Mouse (Mus musculus): ENCODE results near the gene Adamts7. TPM values are rescaled to one million over a fixed set of nuclear protein-coding genes. Genes with fewer than 3 reads are reported as not detected.
A peak's percentile ranks its signal among the peaks of the same experiment; 100 is the strongest.

The Adamts7 gene
- polyA plus RNA-seq, 1 experiment: 19.9 TPM

- Histone ChIP-seq H3K4me2 (ENCODE audit: low read depth) (no peak overlapping the region), H3K27me3 (ENCODE audit: control insufficient read depth, insufficient read depth, insufficient read length) (no peaks in the 10 kb centered on the region), H3K79me2 (ENCODE audit: control insufficient read depth, insufficient read depth) (no peaks in the 10 kb centered on the region), H3K4me3 (no peak overlapping the region), H3K36me3 (ENCODE audit: control insufficient read depth, insufficient read depth) (peaks cover 8% of the 10 kb centered on the region), H3ac (ENCODE audit: control insufficient read depth, insufficient read length) (no peak overlapping the region)
- TF ChIP-seq REST (IDR thresholded peaks at IDR 0.05; ENCODE audit: insufficient read depth, insufficient read length) (no peak), POLR2AphosphoS2 (IDR thresholded peaks at IDR 0.05; ENCODE audit: insufficient read length, low read depth) (no peak), CEBPB (IDR thresholded peaks at IDR 0.05; ENCODE audit: insufficient read depth, poor library complexity, severe bottlenecking) (no peak), TCF12 (IDR thresholded peaks at IDR 0.05; ENCODE audit: insufficient read depth, poor library complexity, severe bottlenecking) (no peak), TCF3 (IDR thresholded peaks at IDR 0.05; ENCODE audit: insufficient read length, low read depth) (no peak), MYOG (IDR thresholded peaks at IDR 0.05; ENCODE audit: control insufficient read depth in 1 of 3, insufficient read depth in 1 of 3, insufficient read length in 2 of 3, low read depth in 2 of 3) (peak in 1 of 3 experiments; percentile 34), MAX (IDR thresholded peaks at IDR 0.05; ENCODE audit: low read depth) (no peak), MYOD1 (IDR thresholded peaks at IDR 0.05; ENCODE audit: control insufficient read depth in 1 of 3, insufficient read length in 2 of 3, low read depth in 2 of 3) (peak in 1 of 3 experiments; percentile 63), SRF (IDR thresholded peaks at IDR 0.05; ENCODE audit: control insufficient read depth, insufficient read length, low read depth) (no peak), USF1 (IDR thresholded peaks at IDR 0.05; ENCODE audit: low read depth) (peak; percentile 81), E2F4 (IDR thresholded peaks at IDR 0.05; ENCODE audit: insufficient read depth) (no peak), POLR2A (IDR thresholded peaks at IDR 0.05; ENCODE audit: insufficient read length, low read depth) (no peak)
These were observed 35.9 kb downstream of the Adamts7 start for GRCm38 (mm10) chr9:90198531-90199449.

GRCm38 (mm10) chr9:90199611-90200010 lies 36.7 kb downstream of the Adamts7 start:
- Histone ChIP-seq H3K4me2 (ENCODE audit: low read depth) (no peak overlapping the region), H3K79me2 (ENCODE audit: control insufficient read depth, insufficient read depth) (no peaks in the 10 kb centered on the region), H3K4me3 (no peak overlapping the region), H3K27me3 (ENCODE audit: control insufficient read depth, insufficient read depth, insufficient read length) (no peaks in the 10 kb centered on the region), H3K36me3 (ENCODE audit: control insufficient read depth, insufficient read depth) (peaks cover 5% of the 10 kb centered on the region), H3ac (ENCODE audit: control insufficient read depth, insufficient read length) (no peak overlapping the region)
- TF ChIP-seq USF1 (IDR thresholded peaks at IDR 0.05; ENCODE audit: low read depth) (no peak), POLR2A (IDR thresholded peaks at IDR 0.05; ENCODE audit: insufficient read length, low read depth) (no peak), E2F4 (IDR thresholded peaks at IDR 0.05; ENCODE audit: insufficient read depth) (no peak), TCF12 (IDR thresholded peaks at IDR 0.05; ENCODE audit: insufficient read depth, poor library complexity, severe bottlenecking) (no peak), MYOG (IDR thresholded peaks at IDR 0.05; ENCODE audit: control insufficient read depth in 1 of 3, insufficient read depth in 1 of 3, insufficient read length in 2 of 3, low read depth in 2 of 3) (no peak), MAX (IDR thresholded peaks at IDR 0.05; ENCODE audit: low read depth) (no peak), CEBPB (IDR thresholded peaks at IDR 0.05; ENCODE audit: insufficient read depth, poor library complexity, severe bottlenecking) (no peak)

DNA sequence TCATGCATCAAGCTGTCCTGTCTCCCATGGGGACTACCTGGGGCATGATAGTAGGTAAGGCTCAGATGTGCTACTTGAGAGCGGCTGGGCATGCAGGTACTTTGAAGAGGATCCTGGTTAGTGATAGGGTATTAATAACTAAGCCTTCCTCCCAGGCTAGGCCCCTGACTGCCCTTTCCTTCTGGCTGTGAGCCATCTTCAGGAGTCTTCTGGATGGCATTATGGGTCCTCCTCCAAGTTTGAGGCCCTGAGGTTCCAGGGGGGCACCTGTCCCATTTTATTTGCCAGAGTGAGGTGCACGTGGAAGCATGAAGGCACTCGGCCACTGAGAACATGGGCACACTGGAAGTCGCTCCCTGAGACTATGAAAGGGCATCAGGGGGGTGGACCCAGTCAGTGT lies 37.6 kb downstream of the Adamts7 start:
- Histone ChIP-seq H3K79me2 (ENCODE audit: control insufficient read depth, insufficient read depth) (no peaks in the 10 kb centered on the region), H3K4me2 (ENCODE audit: low read depth) (no peak overlapping the region), H3K36me3 (ENCODE audit: control insufficient read depth, insufficient read depth) (peaks cover under 1% of the 10 kb centered on the region), H3K27me3 (ENCODE audit: control insufficient read depth, insufficient read depth, insufficient read length) (no peaks in the 10 kb centered on the region), H3ac (ENCODE audit: control insufficient read depth, insufficient read length) (no peak overlapping the region), H3K4me3 (no peak overlapping the region)
- TF ChIP-seq MYOD1 (IDR thresholded peaks at IDR 0.05; ENCODE audit: control insufficient read depth in 1 of 3, insufficient read length in 2 of 3, low read depth in 2 of 3): no peak
- no peak for TF ChIP-seq MYOG (IDR thresholded peaks at IDR 0.05; ENCODE audit: control insufficient read depth in 1 of 3, insufficient read depth in 1 of 3, insufficient read length in 2 of 3, low read depth in 2 of 3)
- no peak for TF ChIP-seq TCF3 (IDR thresholded peaks at IDR 0.05; ENCODE audit: insufficient read length, low read depth)
- no peak for TF ChIP-seq POLR2AphosphoS2 (IDR thresholded peaks at IDR 0.05; ENCODE audit: insufficient read length, low read depth)
- no peak for TF ChIP-seq POLR2A (IDR thresholded peaks at IDR 0.05; ENCODE audit: insufficient read length, low read depth)
- TF ChIP-seq REST (IDR thresholded peaks at IDR 0.05; ENCODE audit: insufficient read depth, insufficient read length): no peak
- TF ChIP-seq TCF12 (IDR thresholded peaks at IDR 0.05; ENCODE audit: insufficient read depth, poor library complexity, severe bottlenecking): no peak
- no peak for TF ChIP-seq CEBPB (IDR thresholded peaks at IDR 0.05; ENCODE audit: insufficient read depth, poor library complexity, severe bottlenecking)
- TF ChIP-seq MAX (IDR thresholded peaks at IDR 0.05; ENCODE audit: low read depth): no peak
- no peak for TF ChIP-seq E2F4 (IDR thresholded peaks at IDR 0.05; ENCODE audit: insufficient read depth)
- TF ChIP-seq USF1 (IDR thresholded peaks at IDR 0.05; ENCODE audit: low read depth): no peak
- no peak for TF ChIP-seq SRF (IDR thresholded peaks at IDR 0.05; ENCODE audit: control insufficient read depth, insufficient read length, low read depth)

GRCm38 (mm10) chr9:90201096-90201495 lies 38.2 kb downstream of the Adamts7 start:
- H3K27me3 ChIP-seq (ENCODE audit: control insufficient read depth, insufficient read depth, insufficient read length): no peaks in the 10 kb centered on the region
- H3K79me2 ChIP-seq (ENCODE audit: control insufficient read depth, insufficient read depth): no peaks in the 10 kb centered on the region
- TF ChIP-seq MYOD1 (IDR thresholded peaks at IDR 0.05; ENCODE audit: control insufficient read depth in 1 of 3, insufficient read length in 2 of 3, low read depth in 2 of 3) (no peak), SRF (IDR thresholded peaks at IDR 0.05; ENCODE audit: control insufficient read depth, insufficient read length, low read depth) (no peak), MYOG (IDR thresholded peaks at IDR 0.05; ENCODE audit: control insufficient read depth in 1 of 3, insufficient read depth in 1 of 3, insufficient read length in 2 of 3, low read depth in 2 of 3) (no peak), TCF12 (IDR thresholded peaks at IDR 0.05; ENCODE audit: insufficient read depth, poor library complexity, severe bottlenecking) (no peak), E2F4 (IDR thresholded peaks at IDR 0.05; ENCODE audit: insufficient read depth) (no peak)
- no peak overlapping the region for H3ac ChIP-seq (ENCODE audit: control insufficient read depth, insufficient read length)
- no peak overlapping the region for H3K4me3 ChIP-seq
- no peak overlapping the region for H3K4me2 ChIP-seq (ENCODE audit: low read depth)
- no peaks in the 10 kb centered on the region for H3K36me3 ChIP-seq (ENCODE audit: control insufficient read depth, insufficient read depth)

Measured in myocyte (in vitro differentiated cells).